Mouse (Mus musculus): ENCODE measurements around the gene Dpf2. TPM values are rescaled to one million over a fixed set of nuclear protein-coding genes. Genes with fewer than 3 reads are reported as not detected.
A peak's percentile ranks its signal among the peaks of the same experiment; 100 is the strongest.

Gene Dpf2
- total and polyA plus RNA-seq, 3 experiments: 68.8 to 196 (median 126) TPM

DNA sequence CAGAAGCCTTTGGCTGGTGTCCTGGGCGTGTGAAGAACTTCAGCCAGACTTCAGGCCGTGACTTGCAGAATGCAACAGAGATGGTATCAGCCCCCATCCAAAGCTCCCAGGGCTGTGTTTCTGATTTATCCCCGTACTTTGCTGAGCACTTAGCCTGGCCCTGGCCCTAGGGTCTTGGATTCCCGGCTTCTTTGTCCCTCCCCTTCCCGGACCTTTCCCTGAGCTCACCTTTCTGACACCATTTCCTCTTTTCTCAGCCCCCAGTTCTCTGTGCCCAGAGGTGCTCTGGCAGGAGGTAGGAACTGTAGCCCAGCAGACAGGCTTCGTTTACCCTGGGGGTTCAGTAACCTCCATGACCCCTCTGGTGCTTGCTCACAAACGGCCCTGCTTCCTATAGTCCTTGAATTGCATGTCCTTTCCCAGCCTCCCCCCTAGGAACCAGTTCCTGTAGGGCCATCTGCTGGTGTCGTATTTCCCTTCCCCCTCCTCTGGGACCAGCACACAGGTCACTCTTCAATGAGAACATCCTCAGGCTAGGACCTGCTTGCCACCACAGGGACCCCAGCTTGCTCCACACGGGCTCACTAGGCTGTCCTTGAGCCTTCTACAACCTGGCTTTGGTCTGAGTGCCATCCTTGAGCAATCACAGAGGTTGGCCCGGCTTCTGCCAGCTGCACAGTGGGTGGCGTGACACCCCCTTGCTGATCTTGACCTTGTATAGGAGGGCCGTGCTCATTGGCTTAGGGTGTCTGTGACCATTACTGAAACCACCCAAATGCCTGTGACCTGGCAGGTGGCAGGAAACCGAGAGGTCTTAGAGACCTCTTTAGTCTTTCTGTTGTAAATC, 63.8 kb downstream of the Dpf2 start:
- H3K4me1 ChIP-seq (ENCODE audit: insufficient read depth, low read depth, low read length): peaks cover 84% of the 10 kb centered on the region
- DNase-seq (ENCODE audit: low spot score): no peak
- no peak for ATAC-seq (ENCODE audit: extremely low read depth, insufficient number of reproducible peaks, low FRiP score, poor library complexity, severe bottlenecking)
- TF ChIP-seq CTCF (IDR thresholded peaks at IDR 0.05; ENCODE audit: low read depth, low read length): no peak
- TF ChIP-seq TAL1 (conservative IDR thresholded peaks at IDR 0.05; ENCODE audit: low read depth, low read length): no peak
- 0 out of 2 replicates have a peak, but pooled peaks have one; percentile 21 for TF ChIP-seq POLR2AphosphoS5 (IDR thresholded peaks at IDR 0.05; ENCODE audit: insufficient replicate concordance, low read depth, low read length)
- peaks cover 36% of the 10 kb centered on the region for H3K36me3 ChIP-seq (replicated peaks)
- no peaks in the 10 kb centered on the region for H3K27me3 ChIP-seq (ENCODE audit: insufficient read depth, low read length)
- peak overlapping the region; percentile 65; the same call in 1 of the 2 replicates for H3K4me3 ChIP-seq (ENCODE audit: low read depth, low read length)
- no peaks in the 10 kb centered on the region for H3K9me3 ChIP-seq (replicated peaks)

DNA sequence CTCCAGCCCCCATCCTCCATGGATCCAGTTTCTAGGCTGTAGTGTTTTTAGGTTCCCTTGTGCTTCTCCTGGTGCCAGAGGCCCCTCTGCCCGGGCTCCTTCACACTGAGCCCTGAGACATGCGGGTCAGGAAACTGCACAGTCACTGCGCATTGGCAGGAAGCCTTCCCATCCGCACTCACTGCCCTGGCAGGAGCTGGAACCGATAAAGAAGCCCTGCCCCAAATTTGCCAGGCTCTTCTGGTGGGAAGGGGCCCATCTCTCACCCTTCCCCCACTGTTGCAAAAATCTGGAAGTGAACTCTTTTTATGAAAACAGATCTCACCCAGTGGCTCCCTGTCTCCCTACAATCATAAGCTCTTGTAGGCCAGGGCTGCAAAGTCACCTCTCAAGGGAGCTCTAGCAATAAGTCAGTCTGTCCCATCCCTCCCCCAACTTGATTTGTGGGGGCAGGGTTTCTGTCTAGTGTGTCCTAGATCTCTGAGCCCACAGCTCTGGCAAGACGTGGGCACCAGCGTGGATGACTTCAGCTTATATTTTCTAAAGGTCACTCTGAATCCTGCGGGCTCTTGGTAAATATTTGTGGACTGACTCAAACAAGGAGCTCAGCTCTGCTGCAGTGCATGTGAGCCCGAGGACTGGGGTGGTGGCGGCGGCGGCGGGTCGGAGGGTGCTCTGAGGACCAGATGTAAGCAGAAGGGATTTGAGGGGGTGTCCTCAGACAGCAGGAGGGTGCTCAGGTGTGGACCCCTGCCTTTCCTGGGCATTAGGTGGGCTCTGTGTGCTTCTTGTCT, 64.6 kb downstream of the Dpf2 start:
- peak; percentile 40 for DNase-seq (ENCODE audit: low spot score)
- no peaks in the 10 kb centered on the region for H3K27me3 ChIP-seq (ENCODE audit: insufficient read depth, low read length)
- peaks cover 39% of the 10 kb centered on the region for H3K36me3 ChIP-seq (replicated peaks)
- H3K9me3 ChIP-seq (replicated peaks): no peaks in the 10 kb centered on the region
- no peak for TF ChIP-seq TAL1 (conservative IDR thresholded peaks at IDR 0.05; ENCODE audit: low read depth, low read length)
- TF ChIP-seq POLR2AphosphoS5 (IDR thresholded peaks at IDR 0.05; ENCODE audit: insufficient replicate concordance, low read depth, low read length): no peak
- no peak for TF ChIP-seq GATA2 (IDR thresholded peaks at IDR 0.05; ENCODE audit: borderline replicate concordance, low read depth, low read length)
- no peak for TF ChIP-seq CTCF (IDR thresholded peaks at IDR 0.05; ENCODE audit: low read depth, low read length)
- no peak for TF ChIP-seq GATA1 (IDR thresholded peaks at IDR 0.05; ENCODE audit: borderline replicate concordance, low read length)
- H3K4me1 ChIP-seq (ENCODE audit: insufficient read depth, low read depth, low read length): peaks cover 92% of the 10 kb centered on the region
- ATAC-seq (ENCODE audit: extremely low read depth, insufficient number of reproducible peaks, low FRiP score, poor library complexity, severe bottlenecking): no peak
- H3K4me3 ChIP-seq (ENCODE audit: low read depth, low read length): peak overlapping the region; percentile 65; the same call in 1 of the 2 replicates

DNA sequence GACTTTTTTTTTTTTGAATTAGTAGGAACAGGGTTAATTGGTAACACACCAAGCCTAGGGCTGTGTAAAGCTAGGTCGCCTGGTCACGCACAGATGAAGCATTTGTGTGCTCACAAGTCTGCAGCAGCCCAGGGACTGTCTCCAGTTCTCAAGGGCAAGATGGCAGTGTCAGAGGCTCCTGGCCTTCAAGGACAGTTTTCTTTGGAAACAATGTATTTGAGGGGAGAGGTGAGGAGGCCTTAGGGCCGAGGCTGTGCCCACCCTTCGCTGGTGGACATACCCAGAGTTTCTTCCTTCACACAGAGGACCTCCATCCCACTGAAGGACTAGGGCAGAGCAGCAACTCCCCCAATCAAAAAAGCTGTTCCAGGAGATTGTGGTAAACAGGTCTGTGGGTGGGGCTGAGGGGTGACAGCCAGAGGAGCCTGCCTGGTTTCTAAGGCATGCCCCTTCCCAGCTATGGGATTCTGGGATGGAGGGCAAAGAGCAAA, 65.5 kb downstream of the Dpf2 start:
- no peak for ATAC-seq (ENCODE audit: extremely low read depth, insufficient number of reproducible peaks, low FRiP score, poor library complexity, severe bottlenecking)
- no peak for TF ChIP-seq POLR2AphosphoS5 (IDR thresholded peaks at IDR 0.05; ENCODE audit: insufficient replicate concordance, low read depth, low read length)
- no peak for TF ChIP-seq GATA1 (IDR thresholded peaks at IDR 0.05; ENCODE audit: borderline replicate concordance, low read length)
- TF ChIP-seq GATA2 (IDR thresholded peaks at IDR 0.05; ENCODE audit: borderline replicate concordance, low read depth, low read length): no peak
- TF ChIP-seq CTCF (IDR thresholded peaks at IDR 0.05; ENCODE audit: low read depth, low read length): no peak
- TF ChIP-seq TAL1 (conservative IDR thresholded peaks at IDR 0.05; ENCODE audit: low read depth, low read length): no peak
- H3K27me3 ChIP-seq (ENCODE audit: insufficient read depth, low read length): no peaks in the 10 kb centered on the region
- DNase-seq (ENCODE audit: low spot score): peak; percentile 24
- no peaks in the 10 kb centered on the region for H3K9me3 ChIP-seq (replicated peaks)
- H3K4me3 ChIP-seq (ENCODE audit: low read depth, low read length): peak overlapping the region; percentile 86; the same call in 1 of the 2 replicates
- peaks cover 36% of the 10 kb centered on the region for H3K36me3 ChIP-seq (replicated peaks)
- peaks cover 95% of the 10 kb centered on the region for H3K4me1 ChIP-seq (ENCODE audit: insufficient read depth, low read depth, low read length)

GRCm38 (mm10) chr19:5846557-5847305, 66.1 kb downstream of the Dpf2 start:
- ATAC-seq (ENCODE audit: extremely low read depth, insufficient number of reproducible peaks, low FRiP score, poor library complexity, severe bottlenecking) (peak; percentile 48), DNase-seq (ENCODE audit: low spot score) (peak; percentile 67)
- no peaks in the 10 kb centered on the region for H3K27me3 ChIP-seq (ENCODE audit: insufficient read depth, low read length)
- TF ChIP-seq GATA1 (IDR thresholded peaks at IDR 0.05; ENCODE audit: borderline replicate concordance, low read length) (no peak), CTCF (IDR thresholded peaks at IDR 0.05; ENCODE audit: low read depth, low read length) (no peak), TAL1 (conservative IDR thresholded peaks at IDR 0.05; ENCODE audit: low read depth, low read length) (no peak), POLR2AphosphoS5 (IDR thresholded peaks at IDR 0.05; ENCODE audit: insufficient replicate concordance, low read depth, low read length) (no peak), GATA2 (IDR thresholded peaks at IDR 0.05; ENCODE audit: borderline replicate concordance, low read depth, low read length) (no peak)
- peaks cover 34% of the 10 kb centered on the region for H3K36me3 ChIP-seq (replicated peaks)
- H3K4me3 ChIP-seq (ENCODE audit: low read depth, low read length): peak overlapping the region; percentile 86
- peaks cover 94% of the 10 kb centered on the region for H3K4me1 ChIP-seq (ENCODE audit: insufficient read depth, low read depth, low read length)
- no peaks in the 10 kb centered on the region for H3K9me3 ChIP-seq (replicated peaks)

Other genes with a start within 250 kb of the Dpf2 start
Only the 20 nearest of the 31 such genes appear.
- not detected in 2 replicates for gene Ltbp3, start 172.1 kb downstream of the Dpf2 start, total RNA-seq (2014; fragmentation: Nextera tagmentation)
- gene Ltbp3, start 172.1 kb downstream of the Dpf2 start, total RNA-seq (2017): 0.17 and 0.22 TPM in 2 replicates
- gene Ltbp3, start 172.1 kb downstream of the Dpf2 start, polyA plus RNA-seq (2012): 0.13 TPM in 1 of 2 replicates, not detected in the other
- gene Scyl1, start 141.6 kb downstream of the Dpf2 start, total RNA-seq (2014; fragmentation: Nextera tagmentation): 27.7 and 37.5 TPM in 2 replicates
- gene Scyl1, start 141.6 kb downstream of the Dpf2 start, total RNA-seq (2017): 40.3 and 41.2 TPM in 2 replicates
- 65.6 and 72.6 TPM in 2 replicates for gene Scyl1, start 141.6 kb downstream of the Dpf2 start, polyA plus RNA-seq (2012)
- gene Frmd8, start 37.7 kb downstream of the Dpf2 start, total RNA-seq (2014; fragmentation: Nextera tagmentation): 8.9 and 15.1 TPM in 2 replicates
- gene Frmd8, start 37.7 kb downstream of the Dpf2 start, total RNA-seq (2017): 14.5 and 15.2 TPM in 2 replicates
- 21.0 and 21.9 TPM in 2 replicates for gene Frmd8, start 37.7 kb downstream of the Dpf2 start, polyA plus RNA-seq (2012)
- 3.5 and 6.4 TPM in 2 replicates for gene Slc25a45, start 35.2 kb downstream of the Dpf2 start, total RNA-seq (2014; fragmentation: Nextera tagmentation)
- 10.9 and 12.5 TPM in 2 replicates for gene Slc25a45, start 35.2 kb downstream of the Dpf2 start, total RNA-seq (2017)
- gene Slc25a45, start 35.2 kb downstream of the Dpf2 start, polyA plus RNA-seq (2012): 0.68 and 0.93 TPM in 2 replicates
- 0.90 and 2.1 TPM in 2 replicates for gene Tigd3, start 18.9 kb downstream of the Dpf2 start, total RNA-seq (2014; fragmentation: Nextera tagmentation)
- 2.0 and 2.4 TPM in 2 replicates for gene Tigd3, start 18.9 kb downstream of the Dpf2 start, total RNA-seq (2017)
- gene Tigd3, start 18.9 kb downstream of the Dpf2 start, polyA plus RNA-seq (2012): 0.70 and 1.0 TPM in 2 replicates
- gene Cdc42ep2, start 11.8 kb upstream of the Dpf2 start, total RNA-seq (2014; fragmentation: Nextera tagmentation): 1.8 and 2.1 TPM in 2 replicates
- gene Cdc42ep2, start 11.8 kb upstream of the Dpf2 start, total RNA-seq (2017): 2.2 and 3.6 TPM in 2 replicates
- gene Cdc42ep2, start 11.8 kb upstream of the Dpf2 start, polyA plus RNA-seq (2012): 0.66 and 0.76 TPM in 2 replicates
- 139 and 147 TPM in 2 replicates for gene Pola2, start 51.2 kb upstream of the Dpf2 start, total RNA-seq (2014; fragmentation: Nextera tagmentation)
- gene Pola2, start 51.2 kb upstream of the Dpf2 start, total RNA-seq (2017): 86.0 and 93.4 TPM in 2 replicates
- gene Pola2, start 51.2 kb upstream of the Dpf2 start, polyA plus RNA-seq (2012): 51.6 and 55.0 TPM in 2 replicates
- gene Slc22a20, start 73.1 kb upstream of the Dpf2 start, total RNA-seq (2014; fragmentation: Nextera tagmentation): not detected in 2 replicates
- gene Slc22a20, start 73.1 kb upstream of the Dpf2 start, total RNA-seq (2017): not detected in 2 replicates
- gene Slc22a20, start 73.1 kb upstream of the Dpf2 start, polyA plus RNA-seq (2012): not detected in 2 replicates
- gene Capn1, start 102.9 kb upstream of the Dpf2 start, total RNA-seq (2014; fragmentation: Nextera tagmentation): 38.5 and 40.9 TPM in 2 replicates
- gene Capn1, start 102.9 kb upstream of the Dpf2 start, total RNA-seq (2017): 55.5 and 56.5 TPM in 2 replicates
- gene Capn1, start 102.9 kb upstream of the Dpf2 start, polyA plus RNA-seq (2012): 140 and 168 TPM in 2 replicates
- 27.0 and 39.7 TPM in 2 replicates for gene Syvn1, start 133.6 kb upstream of the Dpf2 start, total RNA-seq (2014; fragmentation: Nextera tagmentation)
- 4.8 and 5.9 TPM in 2 replicates for gene Syvn1, start 133.6 kb upstream of the Dpf2 start, total RNA-seq (2017)
- 78.2 and 84.1 TPM in 2 replicates for gene Syvn1, start 133.6 kb upstream of the Dpf2 start, polyA plus RNA-seq (2012)
- 46.6 and 51.6 TPM in 2 replicates for gene Mrpl49, start 144.8 kb upstream of the Dpf2 start, total RNA-seq (2014; fragmentation: Nextera tagmentation)
- 46.9 and 52.4 TPM in 2 replicates for gene Mrpl49, start 144.8 kb upstream of the Dpf2 start, total RNA-seq (2017)
- gene Mrpl49, start 144.8 kb upstream of the Dpf2 start, polyA plus RNA-seq (2012): 41.8 and 46.8 TPM in 2 replicates
- 3,086 and 3,502 TPM in 2 replicates for gene Fau, start 144.8 kb upstream of the Dpf2 start, total RNA-seq (2014; fragmentation: Nextera tagmentation)
- 2,639 and 2,986 TPM in 2 replicates for gene Fau, start 144.8 kb upstream of the Dpf2 start, total RNA-seq (2017)
- gene Fau, start 144.8 kb upstream of the Dpf2 start, polyA plus RNA-seq (2012): 5,636 and 5,712 TPM in 2 replicates
- gene Znhit2, start 148.2 kb upstream of the Dpf2 start, total RNA-seq (2014; fragmentation: Nextera tagmentation): 8.3 and 16.3 TPM in 2 replicates
- gene Znhit2, start 148.2 kb upstream of the Dpf2 start, total RNA-seq (2017): 11.0 and 23.3 TPM in 2 replicates
- gene Znhit2, start 148.2 kb upstream of the Dpf2 start, polyA plus RNA-seq (2012): 58.7 and 60.6 TPM in 2 replicates
- 22.9 and 24.0 TPM in 2 replicates for gene Tm7sf2, start 155.4 kb upstream of the Dpf2 start, total RNA-seq (2014; fragmentation: Nextera tagmentation)
- 17.2 and 21.4 TPM in 2 replicates for gene Tm7sf2, start 155.4 kb upstream of the Dpf2 start, total RNA-seq (2017)
- 15.0 and 20.0 TPM in 2 replicates for gene Tm7sf2, start 155.4 kb upstream of the Dpf2 start, polyA plus RNA-seq (2012)
- gene Vps51, start 164.2 kb upstream of the Dpf2 start, total RNA-seq (2014; fragmentation: Nextera tagmentation): 24.7 and 32.4 TPM in 2 replicates
- 33.2 and 39.8 TPM in 2 replicates for gene Vps51, start 164.2 kb upstream of the Dpf2 start, total RNA-seq (2017)
- 29.3 and 34.9 TPM in 2 replicates for gene Vps51, start 164.2 kb upstream of the Dpf2 start, polyA plus RNA-seq (2012)
- gene Tmem262, start 167.0 kb upstream of the Dpf2 start, total RNA-seq (2014; fragmentation: Nextera tagmentation): not detected in 2 replicates
- not detected in 2 replicates for gene Tmem262, start 167.0 kb upstream of the Dpf2 start, total RNA-seq (2017)
- not detected in 2 replicates for gene Tmem262, start 167.0 kb upstream of the Dpf2 start, polyA plus RNA-seq (2012)
- gene Gm28374, start 169.2 kb upstream of the Dpf2 start, total RNA-seq (2014; fragmentation: Nextera tagmentation): not detected in 2 replicates
- 0.87 and 0.98 TPM in 2 replicates for gene Gm28374, start 169.2 kb upstream of the Dpf2 start, total RNA-seq (2017)
- gene Gm28374, start 169.2 kb upstream of the Dpf2 start, polyA plus RNA-seq (2012): 0.37 and 0.75 TPM in 2 replicates
- gene Zfpl1, start 171.9 kb upstream of the Dpf2 start, total RNA-seq (2014; fragmentation: Nextera tagmentation): 21.6 and 24.5 TPM in 2 replicates
- 32.8 and 36.1 TPM in 2 replicates for gene Zfpl1, start 171.9 kb upstream of the Dpf2 start, total RNA-seq (2017)
- 56.3 and 59.9 TPM in 2 replicates for gene Zfpl1, start 171.9 kb upstream of the Dpf2 start, polyA plus RNA-seq (2012)
- gene Cdca5, start 172.0 kb upstream of the Dpf2 start, total RNA-seq (2014; fragmentation: Nextera tagmentation): 24.7 and 45.0 TPM in 2 replicates
- gene Cdca5, start 172.0 kb upstream of the Dpf2 start, total RNA-seq (2017): 40.5 and 43.3 TPM in 2 replicates
- gene Cdca5, start 172.0 kb upstream of the Dpf2 start, polyA plus RNA-seq (2012): 14.8 and 17.6 TPM in 2 replicates
- 1.3 and 5.6 TPM in 2 replicates for gene AC131692.1, start 181.4 kb upstream of the Dpf2 start, total RNA-seq (2014; fragmentation: Nextera tagmentation)
- gene AC131692.1, start 181.4 kb upstream of the Dpf2 start, total RNA-seq (2017): 1.3 and 1.4 TPM in 2 replicates
- 3.4 and 3.5 TPM in 2 replicates for gene AC131692.1, start 181.4 kb upstream of the Dpf2 start, polyA plus RNA-seq (2012)

Data from G1E (cell line).